Mouse (Mus musculus) hindbrain, embryonic 13.5 days (tissue): ENCODE measurements at regions not wholly inside any gene's neighbourhood (a gene's known extent, or its start where the extent isn't known, plus 50 kb on each side); places are given as distances from the start of the nearest gene placed in this dataset.
A peak's percentile ranks its signal among the peaks of the same experiment; 100 is the strongest.

Source experiments
- ATAC-seq: fragments of 200-750 bp; cut with Nextera tagmentation; 2 replicates; pipeline ENCODE4 v1.8.0; 2017; ENCODE audit warnings: moderate TSS enrichment; ENCODE audit not compliant: low FRiP score
- H3K27ac ChIP-seq: fragments of 300-500 bp; sonication (generic); 2 replicates; pipeline ENCODE4 v1.5.1; 2015; ENCODE audit warnings: inconsistent platforms, mild to moderate bottlenecking, moderate library complexity
- H3K27me3 ChIP-seq: fragments of 300-500 bp; sonication (generic); 2 replicates; pipeline ENCODE4 v1.6.1; 2015; ENCODE audit warnings: mild to moderate bottlenecking, inconsistent platforms
- H3K36me3 ChIP-seq: fragments of 300-500 bp; sonication (generic); 2 replicates; pipeline ENCODE4 v1.6.1; 2015; ENCODE audit warnings: mild to moderate bottlenecking, inconsistent platforms
- H3K4me1 ChIP-seq: fragments of 300-500 bp; sonication (generic); replicated peaks from 2 replicates; pipeline ENCODE4 v1.6.1; 2015; ENCODE audit warnings: inconsistent platforms
- H3K4me2 ChIP-seq: fragments of 300-500 bp; sonication (generic); 2 replicates; pipeline ENCODE4 v1.6.1; 2015; ENCODE audit warnings: inconsistent platforms, mild to moderate bottlenecking, moderate library complexity
- H3K4me3 ChIP-seq: fragments of 300-500 bp; sonication (generic); 2 replicates; pipeline ENCODE4 v1.5.1; 2015; ENCODE audit warnings: mild to moderate bottlenecking, inconsistent platforms
- H3K9ac ChIP-seq: fragments of 300-500 bp; sonication (generic); 2 replicates; pipeline ENCODE4 v1.6.1; 2015; ENCODE audit warnings: mild to moderate bottlenecking, inconsistent platforms
- H3K9me3 ChIP-seq: fragments of 300-500 bp; sonication (generic); 2 replicates; pipeline ENCODE4 v1.6.1; 2016; ENCODE audit warnings: inconsistent platforms
- WGBS: fragments of 180-500 bp; shearing (Covaris S2); methylation state at CpG from one replicate; pipeline ENCODE4 v1.1.7; 2015; 5-methylcytosine and 5-hydroxymethylcytosine counted together

DNA sequence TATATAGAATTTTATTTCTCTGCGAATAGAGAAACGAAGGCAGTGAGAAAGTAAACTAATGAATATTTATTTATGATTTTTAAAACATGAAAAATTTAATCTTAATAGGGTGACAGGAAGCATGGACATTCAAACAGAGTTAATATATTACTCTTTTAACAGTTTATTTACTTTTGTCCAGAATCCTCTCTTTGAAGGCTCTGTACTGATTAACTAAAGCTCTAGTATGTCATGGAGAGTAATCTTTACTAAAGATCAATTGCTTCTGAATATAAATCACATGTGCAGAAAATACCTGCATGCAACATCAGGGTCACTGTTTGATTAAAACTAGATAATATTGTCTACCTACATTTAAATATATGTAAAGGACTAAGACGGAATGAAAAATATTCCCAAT lies 818.7 kb upstream of the Robo1 start:
- Histone ChIP-seq H3K4me3 (no peak overlapping the region), H3K9ac (no peak overlapping the region), H3K4me1 (no peaks in the 10 kb centered on the region), H3K9me3 (no peaks in the 10 kb centered on the region), H3K27me3 (no peaks in the 10 kb centered on the region), H3K27ac (no peak overlapping the region), H3K4me2 (no peak overlapping the region), H3K36me3 (no peaks in the 10 kb centered on the region)
- 81% methylated on average over 3 of the region's 3 CpGs for WGBS
- no peak for ATAC-seq

DNA sequence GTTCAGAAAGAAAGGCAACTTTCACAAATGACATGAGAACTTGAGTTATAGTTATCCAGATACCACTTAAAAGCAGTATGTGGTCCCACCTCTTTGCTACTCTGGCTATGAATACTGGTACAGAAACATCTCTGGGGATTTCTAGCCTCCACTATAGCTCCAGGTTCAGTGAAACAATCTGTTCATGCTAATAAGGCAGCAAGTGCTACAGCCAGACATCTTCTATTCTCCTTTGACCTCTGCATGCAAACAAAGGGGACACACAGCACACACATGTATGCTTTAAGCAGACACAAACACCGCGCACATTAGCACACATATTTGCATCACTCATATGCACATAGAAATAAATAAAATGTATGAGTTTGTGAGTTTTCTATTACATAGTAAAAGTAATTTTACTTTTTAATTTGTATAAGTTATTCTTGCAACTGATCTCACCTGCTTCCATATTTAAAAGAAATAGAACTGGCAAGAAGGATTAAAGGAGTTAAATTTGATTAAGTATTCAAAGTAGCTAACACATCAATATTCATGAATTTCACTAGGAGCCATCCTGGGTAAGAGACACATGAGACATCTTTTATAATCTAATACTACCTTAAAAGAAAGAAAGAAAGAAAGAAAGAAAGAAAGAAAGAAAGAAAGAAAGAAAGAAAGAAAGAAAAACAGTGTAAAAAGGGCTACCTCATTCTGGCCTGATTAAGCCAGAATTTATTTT lies 811.5 kb upstream of the Robo1 start:
- no peaks in the 10 kb centered on the region for H3K36me3 ChIP-seq
- WGBS = 67% methylated on average over 2 of the region's 2 CpGs
- H3K27ac ChIP-seq = no peak overlapping the region
- peaks cover 6% of the 10 kb centered on the region for H3K4me1 ChIP-seq
- peak; percentile 36; the same call in 1 of the 2 replicates for ATAC-seq
- H3K27me3 ChIP-seq = no peaks in the 10 kb centered on the region
- H3K4me3 ChIP-seq = no peak overlapping the region
- no peak overlapping the region for H3K9ac ChIP-seq
- H3K9me3 ChIP-seq = no peaks in the 10 kb centered on the region
- H3K4me2 ChIP-seq = no peak overlapping the region

DNA sequence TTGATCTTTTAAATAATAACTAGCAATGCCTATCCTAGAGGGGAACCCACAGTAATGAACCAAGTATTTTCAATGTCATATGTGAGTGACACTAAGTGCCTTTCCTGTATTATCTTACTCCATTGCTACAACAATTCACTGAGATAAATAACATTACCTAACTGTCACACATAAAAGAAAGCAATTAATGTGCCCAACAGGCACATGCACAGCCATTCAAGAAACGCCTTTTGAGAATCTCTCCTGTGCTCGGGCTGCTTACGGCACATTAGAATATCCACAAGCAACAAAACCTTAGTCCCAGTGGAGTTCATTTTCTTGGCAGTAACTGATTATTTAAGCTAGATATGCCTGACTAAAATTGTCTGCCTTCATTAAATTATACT lies 810.9 kb upstream of the Robo1 start:
- H3K4me3 ChIP-seq = no peak overlapping the region
- ATAC-seq = no peak
- H3K9ac ChIP-seq = no peak overlapping the region
- peaks cover 6% of the 10 kb centered on the region for H3K4me1 ChIP-seq
- H3K36me3 ChIP-seq = no peaks in the 10 kb centered on the region
- H3K4me2 ChIP-seq = no peak overlapping the region
- 20% methylated on average over 3 of the region's 3 CpGs for WGBS
- H3K9me3 ChIP-seq = no peaks in the 10 kb centered on the region
- H3K27me3 ChIP-seq = no peaks in the 10 kb centered on the region
- 0 out of 2 replicates have a peak overlapping the region, but pooled peaks have one; percentile 40 for H3K27ac ChIP-seq

DNA sequence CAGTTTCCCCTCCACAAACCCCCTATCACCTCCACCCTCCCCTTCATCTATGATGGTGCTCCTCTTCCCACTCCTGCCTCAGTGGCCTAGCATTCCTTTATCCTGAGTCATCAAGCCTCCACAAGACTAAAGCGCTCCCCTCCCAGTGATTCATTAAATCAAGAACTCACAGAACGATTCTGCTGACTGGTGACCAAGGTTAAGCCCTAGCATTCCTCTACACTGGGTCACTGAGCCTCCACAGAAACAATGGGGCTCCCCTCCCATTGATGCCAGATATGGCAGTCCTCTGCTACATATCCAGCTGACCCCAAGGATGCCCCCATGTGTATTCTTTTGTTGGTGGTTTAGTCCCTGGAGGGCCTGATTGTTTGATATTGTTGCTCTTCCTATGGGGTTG lies 796.7 kb upstream of the Robo1 start:
- no peak overlapping the region for H3K27ac ChIP-seq

DNA sequence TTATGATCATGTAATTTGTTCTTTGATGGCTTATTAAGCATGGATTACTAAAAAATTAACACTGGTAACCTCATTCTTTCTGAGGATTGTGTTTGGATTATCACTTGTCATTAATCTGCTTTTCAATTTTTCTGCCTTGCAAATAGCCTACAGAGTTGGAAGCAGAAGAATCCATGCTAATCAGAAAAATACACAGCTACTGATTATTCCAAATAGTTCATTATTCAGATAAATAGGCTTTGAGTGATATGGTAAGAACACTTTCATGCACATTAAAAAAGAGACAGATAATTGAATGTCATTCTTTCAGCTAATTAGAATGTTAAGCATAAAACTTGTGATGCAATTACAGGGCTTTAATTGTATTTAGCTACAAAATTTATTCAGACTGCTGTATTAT lies 768.8 kb upstream of the Robo1 start:
- Histone ChIP-seq H3K27ac (no peak overlapping the region), H3K4me3 (no peak overlapping the region), H3K36me3 (no peaks in the 10 kb centered on the region), H3K4me2 (no peak overlapping the region), H3K9ac (no peak overlapping the region), H3K9me3 (no peaks in the 10 kb centered on the region), H3K4me1 (no peaks in the 10 kb centered on the region), H3K27me3 (no peaks in the 10 kb centered on the region)
- no peak for ATAC-seq

More for the DNA sequence above, 796.7 kb upstream of the Robo1 start:
- Histone ChIP-seq H3K4me1 (no peaks in the 10 kb centered on the region), H3K4me2 (no peak overlapping the region), H3K9ac (no peak overlapping the region), H3K36me3 (no peaks in the 10 kb centered on the region), H3K4me3 (no peak overlapping the region), H3K27me3 (no peaks in the 10 kb centered on the region), H3K9me3 (no peaks in the 10 kb centered on the region)
- ATAC-seq = no peak
- WGBS = 70% methylated on average over 2 of the region's 2 CpGs
